Mouse (Mus musculus): Measurements from ENCODE around the gene Hvcn1.
"Not testable (repeated sequence)": the region's sequence is repeated elsewhere in the genome, so short reads cannot be mapped to it uniquely, and the experiment has no call there.

The Hvcn1 gene

GRCm38 (mm10) chr5:122204180-122204579 is 2.4 kb upstream of the Hvcn1 start:
- DNase-seq (ENCODE audit: low spot score in 2 of 2): no peak

DNA sequence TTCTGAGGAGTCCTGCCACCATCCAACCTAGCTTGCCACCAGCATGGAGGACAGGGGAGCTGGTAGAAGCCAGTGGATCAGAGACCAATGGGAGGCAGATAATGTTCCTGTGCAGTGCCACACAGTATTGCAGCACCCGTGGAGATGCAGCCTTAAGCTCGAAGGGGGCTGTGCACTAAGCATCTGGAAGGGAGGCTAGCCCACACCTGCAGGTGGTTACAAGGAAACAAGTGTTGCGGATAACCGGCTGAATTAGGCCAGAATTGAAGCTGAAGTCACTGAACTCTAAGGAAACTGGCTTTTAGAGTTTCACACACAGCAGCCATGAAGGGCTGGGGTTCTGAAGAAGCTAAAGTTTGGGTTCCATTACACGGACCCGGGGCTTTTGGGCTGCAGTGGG is 2.3 kb downstream of the Hvcn1 start:
- DNase-seq (ENCODE audit: low spot score in 2 of 2): no peak

GRCm38 (mm10) chr5:122209591-122210368 is 3.2 kb downstream of the Hvcn1 start:
- DNase-seq (ENCODE audit: low spot score in 2 of 2): peak; percentile 64 to 80

DNA sequence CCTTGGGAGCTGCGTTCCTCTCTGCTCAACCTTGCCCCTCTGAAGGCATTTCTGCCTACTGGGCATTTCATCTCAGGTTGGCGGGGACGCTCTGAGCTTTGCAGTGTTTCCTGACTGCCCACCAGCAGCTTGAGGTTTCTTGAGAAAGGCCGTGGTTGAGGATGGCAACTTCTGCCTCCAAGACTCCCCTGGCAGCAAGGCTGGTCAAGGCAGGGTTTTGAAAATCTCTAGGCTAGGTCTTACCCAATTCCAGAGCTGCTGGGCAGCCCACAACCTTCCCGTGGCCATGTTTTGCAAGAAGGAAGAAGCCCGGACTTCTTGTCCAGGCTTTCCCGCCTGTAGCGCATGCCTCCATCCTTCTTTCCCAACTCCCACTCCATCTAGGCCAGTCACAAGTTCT is 4.3 kb downstream of the Hvcn1 start:
- no peak for DNase-seq (ENCODE audit: low spot score in 2 of 2)

GRCm38 (mm10) chr5:122212125-122212524 is 5.5 kb downstream of the Hvcn1 start:
- no peak for DNase-seq (ENCODE audit: low spot score in 2 of 2)

GRCm38 (mm10) chr5:122212820-122213219 is 6.2 kb downstream of the Hvcn1 start:
- not testable (repeated sequence) for DNase-seq (ENCODE audit: low spot score in 2 of 2)

DNA sequence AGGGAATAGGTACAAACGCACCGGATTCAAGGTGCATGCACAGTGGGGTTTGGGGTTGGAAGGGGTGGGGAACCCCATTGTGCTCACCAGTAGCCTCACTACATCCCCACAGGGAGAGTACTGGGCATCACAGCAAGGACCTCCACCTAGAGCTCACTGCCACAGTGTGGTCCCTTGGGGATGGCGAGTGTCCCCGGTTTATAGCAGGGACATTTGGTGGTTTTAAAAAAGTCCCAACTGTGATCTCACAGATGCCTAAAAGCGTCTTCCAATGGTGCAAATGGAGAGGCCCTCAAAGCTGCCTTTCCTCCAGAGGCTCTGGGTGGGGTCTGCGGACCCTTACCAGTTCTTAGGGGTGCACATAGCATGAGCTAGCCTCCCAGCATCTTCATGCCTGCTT is 7.3 kb downstream of the Hvcn1 start:
- DNase-seq (ENCODE audit: low spot score in 2 of 2): no peak

DNA sequence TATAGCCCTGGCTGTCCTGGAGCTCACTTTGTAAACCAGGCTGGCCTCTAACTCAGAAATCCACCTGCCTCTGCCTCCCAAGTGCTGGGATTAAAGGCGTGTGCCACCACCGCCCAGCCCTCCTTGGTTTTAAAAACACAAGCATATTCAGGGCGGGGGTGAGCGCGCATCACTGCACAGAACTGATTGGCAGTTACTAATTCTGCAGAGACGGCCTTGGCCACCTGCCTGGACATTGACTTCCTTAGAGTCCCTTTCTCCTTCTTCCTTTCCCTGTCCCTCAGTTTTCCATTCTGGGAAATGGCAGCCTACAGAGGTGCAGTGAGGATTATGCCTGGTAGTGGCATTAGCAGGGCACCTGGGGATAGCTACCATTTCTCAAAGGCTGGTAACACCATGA is 11.0 kb downstream of the Hvcn1 start:
- no peak for DNase-seq (ENCODE audit: low spot score in 2 of 2)

DNA sequence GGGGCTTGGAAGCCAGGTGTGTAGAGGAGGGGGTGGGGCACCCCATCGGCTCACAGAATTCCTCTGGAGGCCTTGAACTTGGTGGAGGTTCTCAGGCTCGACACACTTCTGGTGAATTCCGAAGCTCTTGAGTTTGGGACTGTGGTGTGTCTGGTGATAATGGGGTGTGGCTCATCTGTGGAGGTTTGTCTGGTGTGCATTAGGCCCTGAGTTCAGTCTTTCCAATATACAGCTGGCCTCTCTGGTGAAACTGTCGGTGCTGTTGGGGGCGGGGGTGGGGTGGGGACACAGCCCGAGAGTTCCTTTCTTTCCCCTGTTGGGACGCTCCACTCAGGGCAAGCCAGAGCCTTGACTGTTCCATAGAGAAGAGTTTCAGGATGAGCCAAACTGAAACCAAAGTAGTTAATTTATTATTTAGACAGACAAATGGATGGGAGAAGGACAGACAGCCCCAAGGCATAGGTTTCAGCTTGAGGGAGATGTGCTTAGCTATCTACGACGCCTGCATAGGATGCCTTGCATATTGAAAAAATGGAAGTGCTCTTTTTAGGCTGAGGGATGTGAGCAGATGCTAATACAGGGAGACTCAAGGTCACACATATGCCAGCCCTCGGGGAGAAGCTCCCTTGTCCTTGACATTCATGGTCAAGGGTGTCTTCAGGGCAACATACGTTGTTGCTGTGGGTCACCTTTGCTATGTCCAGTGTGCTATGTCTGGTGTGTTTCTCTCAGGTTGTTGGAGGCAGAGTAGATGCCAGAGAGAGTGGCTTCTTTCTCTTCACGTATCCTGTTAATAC is 11.7 kb downstream of the Hvcn1 start:
- no peak for DNase-seq (ENCODE audit: low spot score in 2 of 2)

DNA sequence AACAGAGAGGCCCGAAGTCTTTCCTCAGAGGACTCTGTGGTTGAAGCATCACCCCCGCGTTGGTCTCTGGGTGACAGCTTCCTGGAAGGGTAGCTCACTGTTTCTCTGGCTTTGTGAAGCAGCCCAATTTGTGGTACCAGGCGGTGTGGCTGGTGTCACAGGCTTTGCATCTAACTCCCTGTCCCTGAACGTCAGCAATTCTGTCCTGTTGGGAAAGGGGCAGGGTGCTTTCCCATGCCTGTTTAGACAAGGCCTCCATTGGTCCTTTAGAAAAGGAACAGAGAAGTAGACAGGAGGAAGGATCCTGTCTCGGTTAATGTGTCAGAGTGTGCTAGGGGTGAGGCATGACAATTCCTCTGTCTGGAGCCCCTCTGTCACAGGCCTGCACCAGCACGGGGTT is 12.3 kb downstream of the Hvcn1 start:
- DNase-seq (ENCODE audit: low spot score in 2 of 2): no peak

DNA sequence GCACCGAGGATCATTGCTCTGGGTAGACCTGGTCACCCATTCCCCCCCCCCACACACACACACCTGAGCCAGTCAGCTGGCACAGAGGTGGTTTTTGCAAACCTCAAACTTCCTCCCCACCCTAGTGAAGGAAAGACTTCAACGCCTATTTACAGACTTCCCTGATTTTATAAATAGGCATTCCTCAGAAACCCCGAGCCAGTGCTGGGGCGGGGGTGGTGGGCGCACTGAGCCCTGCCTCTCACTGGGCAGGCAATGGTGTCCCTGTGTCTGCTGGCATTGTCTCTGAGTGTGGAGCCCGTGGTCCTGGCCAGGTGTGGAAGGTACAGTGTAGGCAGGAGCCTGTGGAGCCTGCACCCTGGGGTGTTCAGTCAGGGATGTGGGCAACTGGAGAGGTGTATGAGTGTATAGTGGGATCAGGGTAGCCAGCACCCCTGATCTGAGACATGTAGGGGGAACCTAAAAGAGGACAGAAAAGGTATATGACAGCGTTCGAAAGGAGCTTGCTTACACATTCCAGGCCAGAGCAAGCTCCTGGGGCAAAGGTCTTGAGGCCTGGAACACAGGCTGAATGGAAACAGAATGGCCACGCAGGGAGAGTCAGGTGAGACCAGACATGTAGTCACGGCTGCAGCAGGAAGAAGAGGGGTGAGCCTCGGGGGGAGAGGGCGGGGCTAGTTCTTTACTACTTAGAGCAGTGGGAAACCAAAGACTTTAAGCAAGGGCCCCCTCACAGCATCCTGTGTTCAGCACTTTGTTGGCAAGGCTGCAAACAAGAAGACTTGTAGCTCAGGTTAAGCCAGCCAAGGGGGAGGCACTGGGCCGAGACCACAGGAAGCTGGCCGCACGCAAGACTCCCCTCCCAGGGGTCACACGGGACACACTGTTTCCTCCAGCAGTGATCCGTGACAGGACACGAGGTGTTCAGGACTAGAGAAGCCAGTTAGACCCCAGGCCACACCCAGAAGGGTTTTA is 13.3 kb downstream of the Hvcn1 start:
- peak; percentile 72 to 81 for DNase-seq (ENCODE audit: low spot score in 2 of 2)

- DNase-seq (ENCODE audit: low spot score in 2 of 2): no peak
Measured at GRCm38 (mm10) chr5:122221085-122221484, 14.5 kb downstream of the Hvcn1 start.

DNA sequence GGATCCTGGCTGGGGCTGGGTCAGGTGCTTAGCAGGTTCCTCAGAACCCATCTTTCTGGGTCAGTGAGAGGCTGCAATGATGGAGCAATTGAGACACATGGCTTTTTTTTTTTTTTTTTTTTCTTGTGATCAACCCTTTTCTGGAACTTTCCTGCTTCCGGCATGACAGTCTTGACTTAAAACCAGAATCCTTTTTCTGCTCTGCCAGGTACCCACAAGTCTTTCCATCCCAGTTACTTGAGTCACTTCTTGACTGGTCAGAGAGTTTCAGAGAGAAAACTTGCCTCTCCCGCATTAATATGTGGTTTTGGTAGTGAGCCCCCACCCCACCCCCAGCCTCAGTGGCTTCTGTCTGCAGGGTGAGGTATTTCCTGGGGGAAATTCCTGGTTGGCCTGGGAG is 17.7 kb downstream of the Hvcn1 start:
- no peak for DNase-seq (ENCODE audit: low spot score in 2 of 2)

- no peak for DNase-seq (ENCODE audit: low spot score in 2 of 2)
Measured at GRCm38 (mm10) chr5:122228271-122228765, 21.7 kb downstream of the Hvcn1 start.

- DNase-seq (ENCODE audit: low spot score in 2 of 2): no peak
Measured at GRCm38 (mm10) chr5:122228772-122229171, 22.2 kb downstream of the Hvcn1 start.

DNA sequence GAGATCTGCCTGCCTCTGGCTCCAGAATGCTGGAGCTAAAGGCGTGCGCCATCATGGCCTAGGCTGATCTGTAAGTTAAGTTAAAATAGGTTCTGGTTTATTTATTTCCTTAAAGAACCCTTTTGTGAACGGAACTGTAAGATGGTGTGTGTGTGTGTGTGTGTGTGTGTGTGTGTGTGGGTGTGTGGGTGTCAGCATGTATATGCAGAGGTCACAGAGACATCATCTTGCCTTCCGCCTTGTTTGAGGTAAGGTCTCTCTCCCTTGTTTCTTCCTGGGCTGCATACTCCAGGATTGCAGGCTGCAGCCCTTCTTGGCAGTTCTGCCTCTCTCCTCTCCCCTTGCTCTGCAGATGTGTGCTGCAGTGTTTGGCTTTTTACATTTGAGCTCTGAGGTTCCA is 24.2 kb downstream of the Hvcn1 start:
- no peak for DNase-seq (ENCODE audit: low spot score in 2 of 2)

GRCm38 (mm10) chr5:122231431-122231830 is 24.8 kb downstream of the Hvcn1 start:
- DNase-seq (ENCODE audit: low spot score in 2 of 2): no peak

- DNase-seq (ENCODE audit: low spot score in 2 of 2): no peak
Measured at GRCm38 (mm10) chr5:122232004-122232403, 25.4 kb downstream of the Hvcn1 start.

GRCm38 (mm10) chr5:122233077-122233581 is 26.5 kb downstream of the Hvcn1 start:
- no peak for DNase-seq (ENCODE audit: low spot score in 2 of 2)

- peak; percentile 50 to 80 for DNase-seq (ENCODE audit: low spot score in 2 of 2)
Measured at GRCm38 (mm10) chr5:122233695-122234094, 27.1 kb downstream of the Hvcn1 start.
